Mouse (Mus musculus) liver, postnatal 0 days (tissue): ENCODE data around the gene Washc1.

Experiments
- CTCF ChIP-seq: sonication (generic); IDR thresholded peaks from 2 replicates; pipeline ENCODE4 v1.5.1; 2016; ENCODE audit warnings: antibody characterized with exemption, low read depth
- EP300 ChIP-seq: IDR thresholded peaks from 2 replicates; pipeline ENCODE4 v1.6.1; 2016; ENCODE audit warnings: antibody characterized with exemption, low read depth, mild to moderate bottlenecking

- TF ChIP-seq CTCF, result peak; percentile 63
- no peak for TF ChIP-seq EP300
Measured at GRCm38 (mm10) chr17:66131212-66131611, 19.9 kb downstream of the Washc1 start.
